Mouse (Mus musculus): ENCODE results near the gene Kcnip4. TPM values are rescaled to one million over a fixed set of nuclear protein-coding genes. Genes with fewer than 3 reads are reported as not detected.

The Kcnip4 gene
- 0.52 TPM for polyA plus RNA-seq (2014; fragmentation: Illumina TruSeq; extraction: RNeasy Lipid Tissue Mini Kit (QIAGEN cat#74804); ENCODE audit: low replicate concordance)

DNA sequence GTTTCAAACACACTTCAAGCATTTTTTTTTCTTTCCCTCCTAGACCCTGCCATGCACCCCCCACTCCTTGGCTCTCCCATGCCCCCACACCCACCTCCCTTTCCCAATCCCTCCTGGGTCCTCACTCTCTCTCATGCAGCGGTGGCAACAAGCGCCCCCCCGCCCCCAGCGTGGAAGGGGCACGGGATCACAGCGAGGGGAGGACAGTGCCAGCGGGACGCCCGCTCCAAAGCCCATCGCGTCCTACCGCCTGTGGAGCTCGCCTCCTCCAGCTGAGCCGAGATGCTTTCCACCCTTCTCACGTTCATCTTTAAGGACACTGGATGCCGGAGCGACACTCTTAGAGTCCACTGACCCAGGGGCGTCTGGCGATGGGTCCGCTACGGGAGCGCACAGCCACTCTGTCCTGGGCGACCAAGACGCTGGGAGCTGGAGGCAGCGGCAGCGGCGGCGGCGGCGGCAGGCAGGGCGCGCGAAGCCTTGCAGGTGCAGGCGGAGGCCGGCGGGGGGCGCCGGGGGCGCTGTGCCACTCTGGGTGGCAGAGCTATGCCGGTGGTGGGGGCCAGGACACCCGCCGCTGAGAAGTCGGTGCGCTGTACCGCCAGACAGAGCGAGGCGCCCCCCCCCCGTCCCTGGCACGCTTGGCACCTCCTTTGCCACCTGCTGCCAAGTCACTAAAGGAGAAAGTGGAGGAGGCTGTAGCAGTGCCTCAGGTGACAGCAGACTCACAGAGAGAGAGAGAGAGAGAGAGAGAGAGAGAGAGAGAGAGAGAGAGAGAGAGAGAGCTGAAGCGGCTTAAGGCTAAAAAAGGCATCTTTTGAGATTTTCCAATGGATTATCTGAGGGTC, at the start of gene Kcnip4:
TSS of gene Kcnip4 (minus strand) at position 514 of the 848 bp plus-strand sequence.

